Mouse (Mus musculus) heart, embryonic 10.5 days (tissue): ENCODE results near the gene Prmt8. TPM values are rescaled to one million over a fixed set of nuclear protein-coding genes. Genes with fewer than 3 reads are reported as not detected.

Source experiments
- DNase-seq: peaks from one replicate; pipeline ENCODE4 v3.0.0-alpha.2; 2017; ENCODE audit warnings: low spot score
- H3K27ac ChIP-seq: fragments of 300-500 bp; sonication (generic); 2 replicates; pipeline ENCODE4 v1.5.1; 2016; ENCODE audit warnings: mild to moderate bottlenecking
- H3K27me3 ChIP-seq: fragments of 300-500 bp; sonication (generic); 2 replicates; pipeline ENCODE4 v1.6.1; 2016; ENCODE audit warnings: mild to moderate bottlenecking; ENCODE audit not compliant: poor library complexity, insufficient read depth, severe bottlenecking
- H3K36me3 ChIP-seq: fragments of 300-500 bp; sonication (generic); 2 replicates; pipeline ENCODE4 v1.6.1; 2016; ENCODE audit warnings: mild to moderate bottlenecking, moderate library complexity
- H3K4me1 ChIP-seq: fragments of 300-500 bp; sonication (generic); 2 replicates; pipeline ENCODE4 v1.6.1; 2016; ENCODE audit warnings: mild to moderate bottlenecking
- H3K4me3 ChIP-seq: fragments of 300-500 bp; sonication (generic); 2 replicates; pipeline ENCODE4 v1.5.1; 2016; ENCODE audit warnings: mild to moderate bottlenecking, moderate library complexity
- H3K9me3 ChIP-seq: fragments of 300-500 bp; sonication (generic); 2 replicates; pipeline ENCODE4 v1.6.1; 2016; ENCODE audit warnings: mild to moderate bottlenecking, moderate library complexity
- WGBS: fragments of 180-500 bp; shearing (Covaris S2); methylation state at CpG from one replicate; pipeline ENCODE4 v1.1.7; 2016; 5-methylcytosine and 5-hydroxymethylcytosine counted together
- polyA plus RNA-seq: library from polyadenylated mRNA; unstranded; fragments of >200 nt; fragmentation: Nextera tagmentation; extraction: Ambion mirVana; gene quantifications from 2 replicates; pipeline ENCODE4 v1.2.1, GENCODE M21; 2016

Prmt8 gene
- polyA plus RNA-seq, result 2.0 and 2.9 TPM in 2 replicates

- H3K27me3 ChIP-seq, result peaks cover 93% of the 10 kb centered on the region
- under 1% methylated on average over 34 of the region's 42 CpGs for whole genome bisulfite sequencing
These were observed at the start of gene Prmt8 for GRCm38 (mm10) chr6:127769275-127770156. TSS of gene Prmt8 (minus strand) at chr6:127769472.

GRCm38 (mm10) chr6:127803046-127803729 is 33.9 kb upstream of the Prmt8 start:
- no peak for DNase-seq
- no peaks in the 10 kb centered on the region for H3K4me1 ChIP-seq
- no peak overlapping the region for H3K27ac ChIP-seq
- peaks cover 38% of the 10 kb centered on the region for H3K27me3 ChIP-seq
- H3K9me3 ChIP-seq, result no peaks in the 10 kb centered on the region
- 72% methylated on average over 9 of the region's 9 CpGs for WGBS
- H3K4me3 ChIP-seq, result no peak overlapping the region
- H3K36me3 ChIP-seq, result no peaks in the 10 kb centered on the region

More at GRCm38 (mm10) chr6:127769275-127770156, at the start of gene Prmt8:
- Histone ChIP-seq H3K4me3 (peak within 1 kb of the TSS; percentile 67), H3K36me3 (no peaks in the 10 kb centered on the region), H3K27ac (peak within 1 kb of the TSS; percentile 65), H3K4me1 (peaks cover 65% of the 10 kb centered on the region), H3K9me3 (no peaks in the 10 kb centered on the region)
- peak; percentile 66 for DNase-seq

- no peaks in the 10 kb centered on the region for H3K9me3 ChIP-seq
- H3K4me1 ChIP-seq, result peaks cover 4% of the 10 kb centered on the region
- H3K27ac ChIP-seq, result no peak overlapping the region
- DNase-seq, result no peak
- no peaks in the 10 kb centered on the region for H3K36me3 ChIP-seq
- H3K4me3 ChIP-seq, result no peak overlapping the region
- 76% methylated on average over 12 of the region's 12 CpGs for WGBS
- H3K27me3 ChIP-seq, result peaks cover 39% of the 10 kb centered on the region
These were observed 32.9 kb upstream of the Prmt8 start for GRCm38 (mm10) chr6:127802211-127802610.

- Histone ChIP-seq H3K36me3 (no peaks in the 10 kb centered on the region), H3K4me1 (peaks cover 21% of the 10 kb centered on the region), H3K4me3 (no peak overlapping the region), H3K27me3 (peaks cover 44% of the 10 kb centered on the region), H3K27ac (no peak overlapping the region), H3K9me3 (no peaks in the 10 kb centered on the region)
- WGBS, result 42% methylated on average over 13 of the region's 13 CpGs
- DNase-seq, result no peak
These were observed 20.8 kb upstream of the Prmt8 start for GRCm38 (mm10) chr6:127790023-127790422.

- Histone ChIP-seq H3K4me3 (no peak overlapping the region), H3K4me1 (peaks cover 54% of the 10 kb centered on the region), H3K27ac (no peak overlapping the region), H3K27me3 (peaks cover 81% of the 10 kb centered on the region), H3K36me3 (no peaks in the 10 kb centered on the region), H3K9me3 (no peaks in the 10 kb centered on the region)
- DNase-seq, result no peak
- WGBS, result 32% methylated on average over 4 of the region's 4 CpGs
These were observed 1.5 kb upstream of the Prmt8 start for GRCm38 (mm10) chr6:127770806-127771205.

- no peak for DNase-seq
- WGBS, result under 1% methylated on average over 48 of the region's 64 CpGs
- peaks cover 63% of the 10 kb centered on the region for H3K4me1 ChIP-seq
- H3K9me3 ChIP-seq, result no peaks in the 10 kb centered on the region
- peaks cover 92% of the 10 kb centered on the region for H3K27me3 ChIP-seq
- peak overlapping the region; percentile 67 for H3K4me3 ChIP-seq
- no peaks in the 10 kb centered on the region for H3K36me3 ChIP-seq
- H3K27ac ChIP-seq, result peak overlapping the region; percentile 65
These were observed 524 bp downstream of the Prmt8 start for GRCm38 (mm10) chr6:127768621-127769274.

GRCm38 (mm10) chr6:127767706-127768493 is 1.4 kb downstream of the Prmt8 start:
- H3K4me3 ChIP-seq, result peak overlapping the region; percentile 67

GRCm38 (mm10) chr6:127767201-127767705 is 2.0 kb downstream of the Prmt8 start:
- no peak for DNase-seq
- Histone ChIP-seq H3K27me3 (peaks cover 78% of the 10 kb centered on the region), H3K36me3 (no peaks in the 10 kb centered on the region), H3K4me1 (peaks cover 57% of the 10 kb centered on the region), H3K4me3 (peak overlapping the region; percentile 67), H3K9me3 (no peaks in the 10 kb centered on the region), H3K27ac (peak overlapping the region; percentile 79)
- 1% methylated on average over 18 of the region's 18 CpGs for WGBS

More at GRCm38 (mm10) chr6:127767706-127768493, 1.4 kb downstream of the Prmt8 start:
- peak overlapping the region; percentile 79; the same call in 1 of the 2 replicates for H3K27ac ChIP-seq
- H3K9me3 ChIP-seq, result no peaks in the 10 kb centered on the region
- under 1% methylated on average over 49 of the region's 49 CpGs for WGBS
- peak; percentile 78 for DNase-seq
- H3K36me3 ChIP-seq, result no peaks in the 10 kb centered on the region
- peaks cover 57% of the 10 kb centered on the region for H3K4me1 ChIP-seq
- peaks cover 85% of the 10 kb centered on the region for H3K27me3 ChIP-seq

- H3K4me1 ChIP-seq, result peaks cover 57% of the 10 kb centered on the region
- H3K27ac ChIP-seq, result peak overlapping the region; percentile 79
- under 1% methylated on average over 28 of the region's 28 CpGs for WGBS
- no peaks in the 10 kb centered on the region for H3K36me3 ChIP-seq
- H3K9me3 ChIP-seq, result no peaks in the 10 kb centered on the region
- peaks cover 73% of the 10 kb centered on the region for H3K27me3 ChIP-seq
- DNase-seq, result peak; percentile 87
- H3K4me3 ChIP-seq, result peak overlapping the region; percentile 67
These were observed 2.6 kb downstream of the Prmt8 start for GRCm38 (mm10) chr6:127766641-127767200.

GRCm38 (mm10) chr6:127766041-127766604 is 3.1 kb downstream of the Prmt8 start:
- Histone ChIP-seq H3K27me3 (peaks cover 67% of the 10 kb centered on the region), H3K36me3 (no peaks in the 10 kb centered on the region), H3K27ac (peak overlapping the region; percentile 79), H3K9me3 (no peaks in the 10 kb centered on the region), H3K4me1 (peaks cover 57% of the 10 kb centered on the region), H3K4me3 (peak overlapping the region; percentile 67)
- WGBS, result 7% methylated on average over 9 of the region's 11 CpGs
- DNase-seq, result no peak

- Histone ChIP-seq H3K4me3 (no peak overlapping the region), H3K27me3 (peaks cover 61% of the 10 kb centered on the region), H3K27ac (peak overlapping the region; percentile 79; the same call in 1 of the 2 replicates), H3K9me3 (no peaks in the 10 kb centered on the region), H3K4me1 (peaks cover 53% of the 10 kb centered on the region), H3K36me3 (no peaks in the 10 kb centered on the region)
- 26% methylated on average over 5 of the region's 5 CpGs for WGBS
- DNase-seq, result no peak
These were observed 3.7 kb downstream of the Prmt8 start for GRCm38 (mm10) chr6:127765573-127765972.
